Mouse (Mus musculus) intestine, embryonic 15.5 days (tissue): ENCODE data around the gene Srrt. TPM values are rescaled to one million over a fixed set of nuclear protein-coding genes. Genes with fewer than 3 reads are reported as not detected.

Experiments used
- ATAC-seq: fragments of 200-750 bp; cut with Nextera tagmentation; 2 replicates; pipeline ENCODE4 v1.8.0; 2017; ENCODE audit warnings: moderate TSS enrichment, moderate library complexity
- H3K27ac ChIP-seq: fragments of 300-500 bp; sonication (generic); 2 replicates; pipeline ENCODE4 v1.5.1; 2015; ENCODE audit warnings: mild to moderate bottlenecking, inconsistent platforms
- H3K27me3 ChIP-seq: fragments of 300-500 bp; sonication (generic); replicated peaks from 2 replicates; pipeline ENCODE4 v1.6.1; 2015; ENCODE audit warnings: inconsistent platforms
- H3K36me3 ChIP-seq: fragments of 300-500 bp; sonication (generic); 2 replicates; pipeline ENCODE4 v1.6.1; 2015; ENCODE audit warnings: inconsistent platforms
- H3K4me1 ChIP-seq: fragments of 300-500 bp; sonication (generic); replicated peaks from 2 replicates; pipeline ENCODE4 v1.6.1; 2015; ENCODE audit warnings: inconsistent platforms
- H3K4me2 ChIP-seq: fragments of 300-500 bp; sonication (generic); replicated peaks from 2 replicates; pipeline ENCODE4 v1.6.1; 2015; ENCODE audit warnings: mild to moderate bottlenecking, inconsistent platforms
- H3K4me3 ChIP-seq: fragments of 300-500 bp; sonication (generic); replicated peaks from 2 replicates; pipeline ENCODE4 v1.5.1; 2015; ENCODE audit warnings: inconsistent platforms
- H3K9ac ChIP-seq: fragments of 300-500 bp; sonication (generic); 2 replicates; pipeline ENCODE4 v1.6.1; 2015; ENCODE audit warnings: inconsistent platforms
- H3K9me3 ChIP-seq: fragments of 300-500 bp; sonication (generic); 2 replicates; pipeline ENCODE4 v1.6.1; 2016; ENCODE audit warnings: inconsistent platforms
- WGBS: fragments of 180-500 bp; shearing (Covaris S2); methylation state at CpG from one replicate; pipeline ENCODE4 v1.1.7; 2015; 5-methylcytosine and 5-hydroxymethylcytosine counted together
- polyA plus RNA-seq: library from polyadenylated mRNA; unstranded; fragments of >200 nt; fragmentation: Nextera tagmentation; extraction: Ambion mirVana; gene quantifications from 2 replicates; pipeline ENCODE4 v1.2.1, GENCODE M21; 2015

The Srrt gene
- 117 and 120 TPM in 2 replicates for polyA plus RNA-seq

GRCm38 (mm10) chr5:137307071-137307912 is at the start of gene Srrt:
Gene Srrt, minus strand, starts transcription at chr5:137307674.
- Histone ChIP-seq H3K9ac (peak within 1 kb of the TSS; percentile 96), H3K4me3 (peak within 1 kb of the TSS; percentile 91), H3K9me3 (no peaks in the 10 kb centered on the region), H3K4me1 (peaks cover 32% of the 10 kb centered on the region), H3K27me3 (no peaks in the 10 kb centered on the region), H3K36me3 (peaks cover 35% of the 10 kb centered on the region), H3K4me2 (peak within 1 kb of the TSS; percentile 67), H3K27ac (peak within 1 kb of the TSS; percentile 95)
- peak; percentile 91 for ATAC-seq
- WGBS: under 1% methylated on average over 72 of the region's 72 CpGs

- Histone ChIP-seq H3K36me3 (peaks cover 30% of the 10 kb centered on the region), H3K4me3 (no peak overlapping the region), H3K27me3 (no peaks in the 10 kb centered on the region), H3K9me3 (no peaks in the 10 kb centered on the region), H3K27ac (no peak overlapping the region), H3K9ac (no peak overlapping the region), H3K4me1 (peaks cover 23% of the 10 kb centered on the region), H3K4me2 (no peak overlapping the region)
- ATAC-seq: no peak
- WGBS: 85% methylated on average over 17 of the region's 17 CpGs
These were observed 46.6 kb upstream of the Srrt start for GRCm38 (mm10) chr5:137354091-137354490.

- H3K4me3 ChIP-seq: peak overlapping the region; percentile 76
- H3K4me1 ChIP-seq: peaks cover 35% of the 10 kb centered on the region
- H3K27me3 ChIP-seq: no peaks in the 10 kb centered on the region
- H3K27ac ChIP-seq: 0 out of 2 replicates have a peak overlapping the region, but pooled peaks have one; percentile 32
- peaks cover 15% of the 10 kb centered on the region for H3K36me3 ChIP-seq
- H3K9me3 ChIP-seq: no peaks in the 10 kb centered on the region
- WGBS: 9% methylated on average over 16 of the region's 16 CpGs
- H3K9ac ChIP-seq: peak overlapping the region; percentile 90
- peak overlapping the region; percentile 93 for H3K4me2 ChIP-seq
- no peak for ATAC-seq
These were observed 44.8 kb upstream of the Srrt start for GRCm38 (mm10) chr5:137352011-137352975.

GRCm38 (mm10) chr5:137351394-137351793 is 43.9 kb upstream of the Srrt start:
- Histone ChIP-seq H3K4me3 (peak overlapping the region; percentile 76), H3K9ac (peak overlapping the region; percentile 90), H3K27ac (peak overlapping the region; percentile 97; the same call in 1 of the 2 replicates), H3K4me1 (peaks cover 38% of the 10 kb centered on the region), H3K4me2 (peak overlapping the region; percentile 93), H3K36me3 (peaks cover 14% of the 10 kb centered on the region), H3K9me3 (no peaks in the 10 kb centered on the region), H3K27me3 (no peaks in the 10 kb centered on the region)
- no peak for ATAC-seq
- 14% methylated on average over 4 of the region's 4 CpGs for WGBS

- Histone ChIP-seq H3K27ac (peak overlapping the region; percentile 97), H3K27me3 (no peaks in the 10 kb centered on the region), H3K4me2 (peak overlapping the region; percentile 93), H3K9me3 (no peaks in the 10 kb centered on the region), H3K9ac (peak overlapping the region; percentile 90), H3K4me3 (peak overlapping the region; percentile 76), H3K36me3 (peaks cover 11% of the 10 kb centered on the region), H3K4me1 (peaks cover 40% of the 10 kb centered on the region)
- ATAC-seq: no peak
- WGBS: under 1% methylated on average over 8 of the region's 8 CpGs
These were observed 43.5 kb upstream of the Srrt start for GRCm38 (mm10) chr5:137351058-137351380.

- H3K9ac ChIP-seq: peak overlapping the region; percentile 90
- H3K4me3 ChIP-seq: peak overlapping the region; percentile 76
- peaks cover 9% of the 10 kb centered on the region for H3K36me3 ChIP-seq
- peak overlapping the region; percentile 97 for H3K27ac ChIP-seq
- WGBS: 0% methylated on average over 55 of the region's 55 CpGs
- ATAC-seq: peak; percentile 48
- peak overlapping the region; percentile 93 for H3K4me2 ChIP-seq
- no peaks in the 10 kb centered on the region for H3K27me3 ChIP-seq
- H3K9me3 ChIP-seq: no peaks in the 10 kb centered on the region
- peaks cover 43% of the 10 kb centered on the region for H3K4me1 ChIP-seq
These were observed 43.0 kb upstream of the Srrt start for GRCm38 (mm10) chr5:137350205-137351057.

GRCm38 (mm10) chr5:137349384-137350204 is 42.1 kb upstream of the Srrt start, which contains the start of gene Ephb4:
Gene Ephb4, plus strand, starts transcription at chr5:137350109.
- peak within 1 kb of the TSS; percentile 90 for H3K9ac ChIP-seq
- peak within 1 kb of the TSS; percentile 97 for H3K27ac ChIP-seq
- H3K27me3 ChIP-seq: no peaks in the 10 kb centered on the region
- peak; percentile 94 for ATAC-seq
- H3K36me3 ChIP-seq: peaks cover 9% of the 10 kb centered on the region
- no peaks in the 10 kb centered on the region for H3K9me3 ChIP-seq
- under 1% methylated on average over 29 of the region's 32 CpGs for WGBS
- H3K4me3 ChIP-seq: peak within 1 kb of the TSS; percentile 76
- H3K4me1 ChIP-seq: peaks cover 50% of the 10 kb centered on the region
- peak within 1 kb of the TSS; percentile 93 for H3K4me2 ChIP-seq

- peak overlapping the region; percentile 93 for H3K4me2 ChIP-seq
- 4% methylated on average over 33 of the region's 33 CpGs for WGBS
- H3K4me3 ChIP-seq: peak overlapping the region; percentile 76
- H3K9ac ChIP-seq: peak overlapping the region; percentile 51
- peak overlapping the region; percentile 97 for H3K27ac ChIP-seq
- ATAC-seq: no peak
- no peaks in the 10 kb centered on the region for H3K27me3 ChIP-seq
- H3K36me3 ChIP-seq: peaks cover 2% of the 10 kb centered on the region
- H3K9me3 ChIP-seq: no peaks in the 10 kb centered on the region
- H3K4me1 ChIP-seq: peaks cover 47% of the 10 kb centered on the region
These were observed 41.3 kb upstream of the Srrt start for GRCm38 (mm10) chr5:137348482-137349383.

GRCm38 (mm10) chr5:137347856-137348255 is 40.4 kb upstream of the Srrt start:
- 18% methylated on average over 7 of the region's 7 CpGs for WGBS
- no peaks in the 10 kb centered on the region for H3K9me3 ChIP-seq
- peak overlapping the region; percentile 97 for H3K27ac ChIP-seq
- H3K9ac ChIP-seq: no peak overlapping the region
- no peaks in the 10 kb centered on the region for H3K27me3 ChIP-seq
- no peak for ATAC-seq
- no peak overlapping the region for H3K4me3 ChIP-seq
- H3K4me1 ChIP-seq: peaks cover 45% of the 10 kb centered on the region
- H3K4me2 ChIP-seq: peak overlapping the region; percentile 93
- no peaks in the 10 kb centered on the region for H3K36me3 ChIP-seq

- H3K4me3 ChIP-seq: no peak overlapping the region
- 68% methylated on average over 4 of the region's 4 CpGs for WGBS
- H3K4me2 ChIP-seq: peak overlapping the region; percentile 9; the same call in 1 of the 2 replicates
- H3K9ac ChIP-seq: no peak overlapping the region
- peaks cover 40% of the 10 kb centered on the region for H3K4me1 ChIP-seq
- H3K27ac ChIP-seq: peak overlapping the region; percentile 70
- H3K36me3 ChIP-seq: no peaks in the 10 kb centered on the region
- H3K27me3 ChIP-seq: no peaks in the 10 kb centered on the region
- ATAC-seq: no peak
- no peaks in the 10 kb centered on the region for H3K9me3 ChIP-seq
These were observed 39.5 kb upstream of the Srrt start for GRCm38 (mm10) chr5:137346983-137347382.
